Mouse (Mus musculus) lung, adult 2 months (tissue): Measurements from ENCODE around the gene Fam180a.

ENCODE experiments used
- CTCF ChIP-seq: fragments of 200-500 bp; IDR thresholded peaks from 2 replicates; pipeline ENCODE4 v1.5.1; 2011; ENCODE audit warnings: mild to moderate bottlenecking, low read length, control low read depth; ENCODE audit not compliant: insufficient read depth
- POLR2A ChIP-seq: fragments of 200-500 bp; IDR thresholded peaks from 2 replicates; pipeline ENCODE4 v1.6.1; 2011; ENCODE audit warnings: low read depth, mild to moderate bottlenecking, control low read depth, low read length, borderline replicate concordance; ENCODE audit errors: extremely low read depth

DNA sequence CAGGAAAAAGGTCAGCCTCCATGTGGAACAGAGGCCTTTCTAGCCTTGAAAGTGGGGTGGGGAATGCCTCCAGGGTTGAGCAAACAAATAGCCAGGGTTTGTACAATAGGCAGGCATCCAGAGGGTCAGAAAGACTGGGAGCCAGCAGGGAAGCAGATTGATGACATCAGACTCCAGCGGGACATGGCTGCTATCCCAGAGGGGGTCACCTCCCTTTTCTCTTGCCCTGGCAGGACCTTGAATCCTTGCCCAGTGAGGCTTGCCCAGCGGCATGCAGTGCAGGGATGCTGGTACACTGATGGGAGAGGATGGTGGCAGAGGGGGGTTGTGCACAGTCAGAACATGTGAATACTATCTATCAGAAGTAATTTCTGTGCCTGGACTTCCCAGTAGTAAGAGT, 28.9 kb downstream of the Fam180a start:
- no peak for TF ChIP-seq POLR2A
- TF ChIP-seq CTCF, result no peak
